Mouse (Mus musculus) cerebellum, adult 9-10 months (tissue): Measurements from ENCODE around the gene Gm49369.
A peak's percentile ranks its signal among the peaks of the same experiment; 100 is the strongest.

ENCODE experiments used
- DNase-seq: peaks from one replicate; pipeline ENCODE4 v3.0.0; 2022

The Gm49369 gene

GRCm38 (mm10) chr7:142394261-142395190, 12.1 kb upstream of the Gm49369 start:
- no peak for DNase-seq

- no peak for DNase-seq
Observed at GRCm38 (mm10) chr7:142393191-142393590, 10.7 kb upstream of the Gm49369 start.

- no peak for DNase-seq
Observed at GRCm38 (mm10) chr7:142391609-142392008, 9.1 kb upstream of the Gm49369 start.

GRCm38 (mm10) chr7:142391108-142391507, 8.6 kb upstream of the Gm49369 start:
- no peak for DNase-seq

GRCm38 (mm10) chr7:142389961-142390650, 7.6 kb upstream of the Gm49369 start:
- no peak for DNase-seq

GRCm38 (mm10) chr7:142388740-142389139, 6.3 kb upstream of the Gm49369 start:
- peak; percentile 41 for DNase-seq

GRCm38 (mm10) chr7:142388198-142388597, 5.7 kb upstream of the Gm49369 start:
- no peak for DNase-seq

- DNase-seq: peak; percentile 99
Observed at GRCm38 (mm10) chr7:142387419-142388148, 5.1 kb upstream of the Gm49369 start, which contains the start of gene Ctsd. Ctsd (minus strand) TSS chr7:142388038.

GRCm38 (mm10) chr7:142386621-142387201, 4.2 kb upstream of the Gm49369 start:
- DNase-seq: peak; percentile 50

GRCm38 (mm10) chr7:142385742-142386403, 3.4 kb upstream of the Gm49369 start:
- DNase-seq: peak; percentile 45

GRCm38 (mm10) chr7:142384306-142384705, 1.8 kb upstream of the Gm49369 start:
- no peak for DNase-seq

- DNase-seq: peak; percentile 7
Observed at GRCm38 (mm10) chr7:142381175-142381574, 1.3 kb downstream of the Gm49369 start.

GRCm38 (mm10) chr7:142379186-142379585, 3.3 kb downstream of the Gm49369 start:
- no peak for DNase-seq

GRCm38 (mm10) chr7:142377233-142377925, 5.1 kb downstream of the Gm49369 start:
- DNase-seq: no peak

GRCm38 (mm10) chr7:142376096-142376495, 6.4 kb downstream of the Gm49369 start:
- no peak for DNase-seq

GRCm38 (mm10) chr7:142375261-142375724, 7.2 kb downstream of the Gm49369 start:
- DNase-seq: peak; percentile 86

- peak; percentile 60 for DNase-seq
Observed at GRCm38 (mm10) chr7:142374413-142375015, 8.0 kb downstream of the Gm49369 start.

- DNase-seq: peak; percentile 55
Observed at GRCm38 (mm10) chr7:142373641-142374412, 8.6 kb downstream of the Gm49369 start, which contains the start of gene Ifitm10. Ifitm10 (minus strand) TSS chr7:142373753.

GRCm38 (mm10) chr7:142373039-142373438, 9.4 kb downstream of the Gm49369 start:
- DNase-seq: peak; percentile 52
